Comparison of ENCODE assay signal across 20 mouse cellular contexts in genomic region chr9:78735519-78735918, GRCm38 (mm10).
A peak's percentile ranks its signal among the peaks of the same experiment; 100 is the strongest.
DNase-seq lines count a peak whose midpoint lies in the region; ATAC-seq and TF ChIP-seq lines count a peak whose summit lies in the region.
"Had no signal": no experiment of that assay in that cellular context is flagged by ENCODE, and none has a peak within 500 bp of the region (broad histone marks: within the 10 kb centered on the region; RNA-seq: fewer than 3 reads in every experiment).

No protein-coding gene starts in this region.

- no peak for TF ChIP-seq CTCF in lung, postnatal 0 days (IDR thresholded peaks at IDR 0.05)

- DNase-seq in embryonic facial prominence, embryonic 11.5 days (ENCODE audit: low spot score) = peak; percentile 45
- no peak for DNase-seq in embryonic facial prominence, embryonic 10.5 days (ENCODE audit: low spot score)
- DNase-seq in lung, postnatal 4 days = no peak
- peak; percentile 75 for DNase-seq in lung, postnatal 0 days (ENCODE audit: low spot score)
- DNase-seq: adrenal gland, adult 8-10 months; adrenal gland, postnatal 36 days; B cell, adult 2 months; cerebellum, adult 2 months; cerebellum, postnatal 10 days; forebrain, postnatal 0 days; gastrocnemius, postnatal 14 days had no signal

- no peak overlapping the region for H3K27ac ChIP-seq in embryonic facial prominence, embryonic 11.5 days (replicated peaks; ENCODE audit: low read depth, low read length)
- no peak overlapping the region for H3K27ac ChIP-seq in embryonic facial prominence, embryonic 10.5 days (replicated peaks)
- peak overlapping the region; percentile 44 for H3K27ac ChIP-seq in lung, embryonic 15.5 days
- H3K27ac ChIP-seq in lung, postnatal 0 days (ENCODE audit: low read length) = no peak overlapping the region
- 0 out of 2 replicates have a peak overlapping the region, but pooled peaks have one; percentile 10 for H3K27ac ChIP-seq in stomach, embryonic 16.5 days (ENCODE audit: low read length)
- no peak overlapping the region for H3K27ac ChIP-seq in neural tube, embryonic 15.5 days (replicated peaks)
- H3K27ac ChIP-seq: embryonic facial prominence, embryonic 12.5 days; forebrain, embryonic 13.5 days; hindbrain, embryonic 10.5 days had no signal

- no peaks in the 10 kb centered on the region for H3K9me3 ChIP-seq in embryonic facial prominence, embryonic 11.5 days (replicated peaks; ENCODE audit: control insufficient read depth, low read length)
- H3K9me3 ChIP-seq in embryonic facial prominence, embryonic 10.5 days = no peaks in the 10 kb centered on the region
- H3K9me3 ChIP-seq in lung, embryonic 15.5 days = no peaks in the 10 kb centered on the region
- H3K9me3 ChIP-seq in lung, postnatal 0 days (ENCODE audit: low read length) = no peaks in the 10 kb centered on the region
- H3K9me3 ChIP-seq in stomach, embryonic 16.5 days (replicated peaks; ENCODE audit: control insufficient read depth, low read length) = no peaks in the 10 kb centered on the region
- H3K9me3 ChIP-seq in neural tube, embryonic 15.5 days (replicated peaks) = no peaks in the 10 kb centered on the region
- H3K9me3 ChIP-seq: embryonic facial prominence, embryonic 12.5 days; forebrain, embryonic 13.5 days; G1E; heart, embryonic 12.5 days; hindbrain, embryonic 10.5 days had no signal

- H3K36me3 ChIP-seq in embryonic facial prominence, embryonic 11.5 days (replicated peaks; ENCODE audit: control insufficient read depth, insufficient read depth, low read depth, low read length) = no peaks in the 10 kb centered on the region
- H3K36me3 ChIP-seq in embryonic facial prominence, embryonic 10.5 days (replicated peaks) = no peaks in the 10 kb centered on the region
- no peaks in the 10 kb centered on the region for H3K36me3 ChIP-seq in lung, embryonic 15.5 days
- H3K36me3 ChIP-seq in lung, postnatal 0 days (ENCODE audit: insufficient read depth, low read length) = no peaks in the 10 kb centered on the region
- H3K36me3 ChIP-seq in stomach, embryonic 16.5 days (ENCODE audit: control insufficient read depth, insufficient read depth, low read length) = no peaks in the 10 kb centered on the region
- H3K36me3 ChIP-seq in neural tube, embryonic 15.5 days = no peaks in the 10 kb centered on the region
- H3K36me3 ChIP-seq: embryonic facial prominence, embryonic 12.5 days; G1E; heart, embryonic 12.5 days; hindbrain, embryonic 10.5 days had no signal

- no peak for ATAC-seq in embryonic facial prominence, embryonic 11.5 days (replicated peaks; ENCODE audit: insufficient number of reproducible peaks, low FRiP score, low TSS enrichment, low read depth)
- peak; percentile 77; the same call in 1 of the 2 replicates for ATAC-seq in lung, embryonic 15.5 days (ENCODE audit: borderline replicate concordance, extremely low read depth, low FRiP score, low TSS enrichment)
- peak; percentile 68 for ATAC-seq in lung, postnatal 0 days
- ATAC-seq in stomach, embryonic 16.5 days (ENCODE audit: insufficient read depth, low FRiP score) = no peak
- ATAC-seq in neural tube, embryonic 15.5 days (ENCODE audit: low FRiP score) = no peak
- ATAC-seq: CD4-positive, CD25-positive, alpha-beta regulatory T cell, adult 4 months; forebrain, embryonic 13.5 days; forebrain, postnatal 0 days had no signal

- 56% methylated on average over 3 of the region's 3 CpGs for WGBS in embryonic facial prominence, embryonic 11.5 days
- 69% methylated on average over 3 of the region's 3 CpGs for WGBS in embryonic facial prominence, embryonic 10.5 days
- WGBS in lung, embryonic 15.5 days = 14% methylated on average over 3 of the region's 3 CpGs
- 14% methylated on average over 3 of the region's 3 CpGs for WGBS in lung, postnatal 0 days
- WGBS in stomach, embryonic 16.5 days = 26% methylated on average over 3 of the region's 3 CpGs
- 79% methylated on average over 3 of the region's 3 CpGs for WGBS in neural tube, embryonic 15.5 days

- no peak overlapping the region for H3K4me3 ChIP-seq in embryonic facial prominence, embryonic 11.5 days (ENCODE audit: low read depth, low read length)
- no peak overlapping the region for H3K4me3 ChIP-seq in embryonic facial prominence, embryonic 10.5 days
- no peak overlapping the region for H3K4me3 ChIP-seq in lung, embryonic 15.5 days
- H3K4me3 ChIP-seq in lung, postnatal 0 days (ENCODE audit: low read depth, low read length) = no peak overlapping the region
- no peak overlapping the region for H3K4me3 ChIP-seq in stomach, embryonic 16.5 days (replicated peaks; ENCODE audit: low read length)
- no peak overlapping the region for H3K4me3 ChIP-seq in neural tube, embryonic 15.5 days (replicated peaks)
- H3K4me3 ChIP-seq: embryonic facial prominence, embryonic 12.5 days; forebrain, embryonic 13.5 days; heart, embryonic 12.5 days; hindbrain, embryonic 10.5 days had no signal

- no peak overlapping the region for H3K9ac ChIP-seq in embryonic facial prominence, embryonic 11.5 days (replicated peaks; ENCODE audit: low read length)
- H3K9ac ChIP-seq in lung, embryonic 15.5 days = no peak overlapping the region
- H3K9ac ChIP-seq in lung, postnatal 0 days (replicated peaks; ENCODE audit: low read depth) = no peak overlapping the region
- no peak overlapping the region for H3K9ac ChIP-seq in stomach, embryonic 16.5 days (ENCODE audit: low read length)
- no peak overlapping the region for H3K9ac ChIP-seq in neural tube, embryonic 15.5 days (replicated peaks)
- H3K9ac ChIP-seq: embryonic facial prominence, embryonic 12.5 days; forebrain, embryonic 13.5 days; forebrain, postnatal 0 days; heart, embryonic 12.5 days had no signal

- no peak for TF ChIP-seq EP300 in lung, postnatal 0 days (IDR thresholded peaks at IDR 0.05)

- no peaks in the 10 kb centered on the region for H3K4me1 ChIP-seq in embryonic facial prominence, embryonic 11.5 days (ENCODE audit: control insufficient read depth, insufficient read depth, low read length)
- H3K4me1 ChIP-seq in embryonic facial prominence, embryonic 10.5 days = 0 out of 2 replicates have a peak, but pooled peaks cover 3% of the 10 kb centered on the region
- H3K4me1 ChIP-seq in lung, embryonic 15.5 days = no peaks in the 10 kb centered on the region
- peaks cover 6% of the 10 kb centered on the region; the same call in 1 of the 2 replicates for H3K4me1 ChIP-seq in lung, postnatal 0 days (ENCODE audit: insufficient read depth, low read depth, low read length)
- peaks cover 3% of the 10 kb centered on the region; the same call in 1 of the 2 replicates for H3K4me1 ChIP-seq in stomach, embryonic 16.5 days (ENCODE audit: control insufficient read depth, insufficient read depth, low read length)
- no peaks in the 10 kb centered on the region for H3K4me1 ChIP-seq in neural tube, embryonic 15.5 days
- H3K4me1 ChIP-seq: forebrain, embryonic 13.5 days; hindbrain, embryonic 10.5 days had no signal

- no peaks in the 10 kb centered on the region for H3K27me3 ChIP-seq in embryonic facial prominence, embryonic 11.5 days (ENCODE audit: control insufficient read depth, insufficient read depth, low read length)
- H3K27me3 ChIP-seq in embryonic facial prominence, embryonic 10.5 days (replicated peaks; ENCODE audit: low read depth, poor library complexity, severe bottlenecking) = no peaks in the 10 kb centered on the region
- H3K27me3 ChIP-seq in lung, embryonic 15.5 days = no peaks in the 10 kb centered on the region
- H3K27me3 ChIP-seq in lung, postnatal 0 days (replicated peaks; ENCODE audit: insufficient read depth, low read length) = no peaks in the 10 kb centered on the region
- H3K27me3 ChIP-seq in stomach, embryonic 16.5 days (ENCODE audit: control insufficient read depth, insufficient read depth, low read length) = no peaks in the 10 kb centered on the region
- H3K27me3 ChIP-seq in neural tube, embryonic 15.5 days (replicated peaks) = no peaks in the 10 kb centered on the region
- H3K27me3 ChIP-seq: embryonic facial prominence, embryonic 12.5 days; forebrain, embryonic 13.5 days; heart, embryonic 12.5 days had no signal

- no peak overlapping the region for H3K4me2 ChIP-seq in embryonic facial prominence, embryonic 11.5 days (ENCODE audit: low read depth, low read length)
- H3K4me2 ChIP-seq in lung, embryonic 15.5 days = no peak overlapping the region
- H3K4me2 ChIP-seq in lung, postnatal 0 days (replicated peaks; ENCODE audit: low read depth, low read length) = no peak overlapping the region
- no peak overlapping the region for H3K4me2 ChIP-seq in stomach, embryonic 16.5 days (ENCODE audit: low read depth, low read length)
- no peak overlapping the region for H3K4me2 ChIP-seq in neural tube, embryonic 15.5 days
- H3K4me2 ChIP-seq: embryonic facial prominence, embryonic 12.5 days; forebrain, embryonic 13.5 days; heart, embryonic 12.5 days had no signal

Comparison
In these comparisons a context has a peak if more than half of its experiments do, and no peak if none do; other contexts are left out.
1. DNase-seq: peak in embryonic facial prominence, embryonic 11.5 days (single experiment) and lung, postnatal 0 days (single experiment); none in embryonic facial prominence, embryonic 10.5 days (single experiment) and lung, postnatal 4 days (0 of 2).
2. H3K27ac ChIP-seq: peak in lung, embryonic 15.5 days (single experiment) and stomach, embryonic 16.5 days (single experiment); none in embryonic facial prominence, embryonic 11.5 days (single experiment), embryonic facial prominence, embryonic 10.5 days (single experiment), lung, postnatal 0 days (single experiment) and neural tube, embryonic 15.5 days (single experiment).
3. ATAC-seq: peak in lung, embryonic 15.5 days (single experiment) and lung, postnatal 0 days (single experiment); none in embryonic facial prominence, embryonic 11.5 days (single experiment), stomach, embryonic 16.5 days (single experiment) and neural tube, embryonic 15.5 days (single experiment).